Mouse (Mus musculus) limb, embryonic 13.5 days (tissue): ENCODE measurements at regions not wholly inside any gene's neighbourhood (a gene's known extent, or its start where the extent isn't known, plus 50 kb on each side); places are given as distances from the start of the nearest gene placed in this dataset.

Experiments
- ATAC-seq: fragments of 200-750 bp; cut with Nextera tagmentation; 2 replicates; pipeline ENCODE4 v1.8.0; 2017; ENCODE audit warnings: low read depth, moderate number of reproducible peaks, moderate TSS enrichment; ENCODE audit not compliant: low FRiP score
- H3K27ac ChIP-seq: fragments of 300-500 bp; sonication (generic); 2 replicates; pipeline ENCODE4 v1.5.1; 2015; ENCODE audit warnings: inconsistent platforms, mild to moderate bottlenecking, moderate library complexity
- H3K27me3 ChIP-seq: fragments of 300-500 bp; sonication (generic); 2 replicates; pipeline ENCODE4 v1.6.1; 2015; ENCODE audit warnings: mild to moderate bottlenecking, inconsistent platforms
- H3K36me3 ChIP-seq: fragments of 300-500 bp; sonication (generic); 2 replicates; pipeline ENCODE4 v1.6.1; 2015; ENCODE audit warnings: inconsistent platforms, mild to moderate bottlenecking, moderate library complexity
- H3K4me1 ChIP-seq: fragments of 300-500 bp; sonication (generic); 2 replicates; pipeline ENCODE4 v1.6.1; 2015; ENCODE audit warnings: inconsistent platforms
- H3K4me2 ChIP-seq: fragments of 300-500 bp; sonication (generic); replicated peaks from 2 replicates; pipeline ENCODE4 v1.6.1; 2015; ENCODE audit warnings: inconsistent platforms, mild to moderate bottlenecking, moderate library complexity
- H3K4me3 ChIP-seq: fragments of 300-500 bp; sonication (generic); 2 replicates; pipeline ENCODE4 v1.5.1; 2015; ENCODE audit warnings: moderate library complexity, mild to moderate bottlenecking, inconsistent platforms
- H3K9ac ChIP-seq: fragments of 300-500 bp; sonication (generic); 2 replicates; pipeline ENCODE4 v1.6.1; 2015; ENCODE audit warnings: mild to moderate bottlenecking, inconsistent platforms
- H3K9me3 ChIP-seq: fragments of 300-500 bp; sonication (generic); 2 replicates; pipeline ENCODE4 v1.6.1; 2016; ENCODE audit warnings: inconsistent platforms
- WGBS: fragments of 180-500 bp; shearing (Covaris S2); methylation state at CpG from one replicate; pipeline ENCODE4 v1.1.7; 2015; 5-methylcytosine and 5-hydroxymethylcytosine counted together

- Histone ChIP-seq H3K27me3 (no peaks in the 10 kb centered on the region), H3K27ac (no peak overlapping the region), H3K36me3 (no peaks in the 10 kb centered on the region), H3K4me2 (no peak overlapping the region), H3K4me3 (no peak overlapping the region), H3K9me3 (no peaks in the 10 kb centered on the region), H3K9ac (no peak overlapping the region), H3K4me1 (no peaks in the 10 kb centered on the region)
- 67% methylated on average over 2 of the region's 2 CpGs for WGBS
- no peak for ATAC-seq
These were observed 113.1 kb upstream of the Tnfsf11 start for GRCm38 (mm10) chr14:78420966-78421365.

GRCm38 (mm10) chr14:78420176-78420575, 112.3 kb upstream of the Tnfsf11 start:
- H3K27me3 ChIP-seq: no peaks in the 10 kb centered on the region
- H3K9ac ChIP-seq: no peak overlapping the region
- no peaks in the 10 kb centered on the region for H3K36me3 ChIP-seq
- H3K4me2 ChIP-seq: no peak overlapping the region
- H3K4me3 ChIP-seq: no peak overlapping the region
- ATAC-seq: no peak
- no peaks in the 10 kb centered on the region for H3K9me3 ChIP-seq
- no peak overlapping the region for H3K27ac ChIP-seq
- WGBS: 78% methylated on average over 3 of the region's 3 CpGs
- H3K4me1 ChIP-seq: no peaks in the 10 kb centered on the region

DNA sequence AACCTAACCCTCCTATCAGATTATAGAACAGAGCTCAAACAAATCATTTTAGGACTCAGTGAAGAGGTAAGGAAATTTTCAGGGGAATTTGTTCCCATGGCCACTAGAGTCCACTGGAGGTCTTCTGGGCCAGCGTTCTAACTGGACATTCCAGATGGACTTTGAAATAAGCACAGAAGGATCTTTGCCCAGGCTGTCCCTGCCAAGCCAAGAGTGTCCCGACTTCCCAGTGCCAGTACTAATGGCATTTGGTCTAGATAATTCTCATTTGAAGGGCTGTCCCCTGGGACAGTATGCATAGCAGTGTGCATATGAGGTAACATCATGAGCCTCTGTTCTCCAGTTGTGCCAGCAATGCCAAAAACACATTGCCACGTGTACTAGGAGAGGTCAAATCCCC, 97.7 kb upstream of the Tnfsf11 start:
- Histone ChIP-seq H3K4me2 (no peak overlapping the region), H3K4me1 (no peaks in the 10 kb centered on the region), H3K27me3 (no peaks in the 10 kb centered on the region), H3K27ac (no peak overlapping the region), H3K4me3 (no peak overlapping the region), H3K36me3 (no peaks in the 10 kb centered on the region), H3K9ac (no peak overlapping the region), H3K9me3 (no peaks in the 10 kb centered on the region)
- 80% methylated on average over 3 of the region's 3 CpGs for WGBS
- no peak for ATAC-seq

- ATAC-seq: no peak
- no peaks in the 10 kb centered on the region for H3K27me3 ChIP-seq
- WGBS: 65% methylated on average over 2 of the region's 2 CpGs
- no peaks in the 10 kb centered on the region for H3K36me3 ChIP-seq
- H3K27ac ChIP-seq: no peak overlapping the region
- H3K4me3 ChIP-seq: no peak overlapping the region
- H3K9me3 ChIP-seq: no peaks in the 10 kb centered on the region
- H3K4me2 ChIP-seq: no peak overlapping the region
- no peaks in the 10 kb centered on the region for H3K4me1 ChIP-seq
- no peak overlapping the region for H3K9ac ChIP-seq
These were observed 90.1 kb upstream of the Tnfsf11 start for GRCm38 (mm10) chr14:78397914-78398313.

DNA sequence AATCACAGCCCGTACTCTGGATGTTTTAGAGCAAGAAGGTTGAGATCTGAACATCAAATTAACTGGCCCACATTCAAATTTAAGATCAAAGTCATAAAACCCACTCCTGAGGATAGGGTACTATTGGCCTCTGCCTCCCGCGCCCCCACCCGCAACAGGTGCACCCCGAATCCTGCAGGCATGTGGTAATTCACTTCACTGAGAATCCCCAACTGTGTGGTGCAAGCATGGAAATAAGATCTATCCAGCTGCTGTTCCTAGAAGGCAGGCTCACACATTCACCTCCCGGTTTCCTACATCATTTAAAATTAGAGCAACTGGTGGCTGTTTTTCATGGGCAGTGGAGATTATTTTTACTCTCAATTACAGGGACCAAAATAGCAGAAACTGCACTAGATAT, 87.8 kb upstream of the Tnfsf11 start:
- Histone ChIP-seq H3K4me2 (no peak overlapping the region), H3K27me3 (no peaks in the 10 kb centered on the region), H3K9me3 (no peaks in the 10 kb centered on the region), H3K27ac (no peak overlapping the region), H3K36me3 (no peaks in the 10 kb centered on the region), H3K4me3 (no peak overlapping the region), H3K9ac (no peak overlapping the region), H3K4me1 (no peaks in the 10 kb centered on the region)
- ATAC-seq: peak; percentile 67; the same call in 1 of the 2 replicates
- 86% methylated on average over 6 of the region's 6 CpGs for WGBS

DNA sequence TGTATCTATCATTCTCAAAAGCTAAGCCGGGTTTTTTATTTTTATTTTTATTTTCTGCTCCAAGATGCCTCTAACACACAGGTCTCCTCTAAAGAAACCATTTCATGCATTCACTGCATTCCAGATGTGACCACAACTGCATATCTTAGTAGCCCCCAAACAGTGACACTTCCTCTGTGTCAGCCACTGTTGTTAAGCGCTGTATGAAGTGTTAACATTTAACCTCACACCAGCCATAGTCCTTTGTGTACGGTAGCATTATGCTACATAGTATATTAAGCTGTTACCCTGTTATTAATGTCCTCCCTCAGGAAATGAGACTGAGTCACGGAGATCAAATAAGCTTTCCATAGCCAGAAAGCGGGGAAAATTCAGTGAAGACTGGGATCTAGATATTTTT, 79.2 kb upstream of the Tnfsf11 start:
- Histone ChIP-seq H3K4me3 (no peak overlapping the region), H3K9me3 (no peaks in the 10 kb centered on the region), H3K9ac (no peak overlapping the region), H3K4me1 (0 out of 2 replicates have a peak, but pooled peaks cover 7% of the 10 kb centered on the region), H3K27ac (no peak overlapping the region), H3K36me3 (no peaks in the 10 kb centered on the region), H3K27me3 (no peaks in the 10 kb centered on the region), H3K4me2 (no peak overlapping the region)
- ATAC-seq: no peak
- 68% methylated on average over 5 of the region's 5 CpGs for WGBS

DNA sequence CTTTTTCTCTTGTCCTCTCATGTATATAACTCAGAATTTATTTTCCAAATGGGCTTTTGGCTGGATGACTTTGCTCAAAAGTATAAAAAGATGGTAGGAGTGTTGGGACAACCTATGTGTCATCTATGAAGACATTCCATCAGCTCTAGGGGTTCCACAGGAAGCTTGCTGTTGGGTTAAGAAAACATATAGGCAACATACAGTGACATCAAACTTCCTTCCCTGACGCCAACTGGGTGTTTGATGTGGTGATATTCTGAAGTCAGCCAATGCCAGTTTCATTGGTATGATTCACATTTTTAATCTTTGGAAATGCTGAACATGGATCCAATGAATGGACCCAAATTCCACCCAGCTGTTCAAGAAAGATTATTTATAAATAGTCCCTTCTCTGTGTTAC, 76.5 kb upstream of the Tnfsf11 start:
- Histone ChIP-seq H3K27me3 (no peaks in the 10 kb centered on the region), H3K4me3 (no peak overlapping the region), H3K4me2 (no peak overlapping the region), H3K9me3 (no peaks in the 10 kb centered on the region), H3K27ac (no peak overlapping the region), H3K4me1 (0 out of 2 replicates have a peak, but pooled peaks cover 7% of the 10 kb centered on the region), H3K36me3 (no peaks in the 10 kb centered on the region), H3K9ac (no peak overlapping the region)
- ATAC-seq: no peak
- 83% methylated on average over 1 of the region's 1 CpGs for WGBS

- Histone ChIP-seq H3K9me3 (no peaks in the 10 kb centered on the region), H3K4me2 (no peak overlapping the region), H3K4me3 (no peak overlapping the region), H3K4me1 (0 out of 2 replicates have a peak, but pooled peaks cover 7% of the 10 kb centered on the region), H3K9ac (no peak overlapping the region), H3K27ac (no peak overlapping the region), H3K36me3 (no peaks in the 10 kb centered on the region), H3K27me3 (no peaks in the 10 kb centered on the region)
- 72% methylated on average over 8 of the region's 8 CpGs for WGBS
- no peak for ATAC-seq
These were observed 75.4 kb upstream of the Tnfsf11 start for GRCm38 (mm10) chr14:78383256-78383709.

DNA sequence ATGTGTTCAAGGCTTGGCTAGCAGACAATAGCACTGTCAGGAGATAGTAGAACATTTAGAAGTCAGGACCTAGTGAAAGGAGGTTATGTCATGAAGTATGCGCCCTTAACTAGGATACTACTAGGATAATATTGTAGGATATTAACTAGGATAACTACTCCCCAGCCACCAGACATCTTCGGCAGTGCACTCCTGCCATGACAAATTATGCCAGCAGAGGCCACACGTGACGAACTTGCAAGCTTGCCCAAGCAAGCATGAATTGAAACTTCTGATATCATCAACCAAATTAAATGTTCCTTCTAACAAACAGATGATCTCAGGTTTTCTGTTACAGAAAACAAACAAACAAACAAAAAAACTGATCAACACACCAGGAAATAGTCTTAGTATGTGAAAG, 72.2 kb upstream of the Tnfsf11 start:
- Histone ChIP-seq H3K27me3 (no peaks in the 10 kb centered on the region), H3K4me2 (no peak overlapping the region), H3K4me1 (0 out of 2 replicates have a peak, but pooled peaks cover 7% of the 10 kb centered on the region), H3K27ac (no peak overlapping the region), H3K9ac (no peak overlapping the region), H3K4me3 (no peak overlapping the region), H3K9me3 (no peaks in the 10 kb centered on the region), H3K36me3 (no peaks in the 10 kb centered on the region)
- WGBS: 81% methylated on average over 4 of the region's 4 CpGs
- ATAC-seq: no peak

DNA sequence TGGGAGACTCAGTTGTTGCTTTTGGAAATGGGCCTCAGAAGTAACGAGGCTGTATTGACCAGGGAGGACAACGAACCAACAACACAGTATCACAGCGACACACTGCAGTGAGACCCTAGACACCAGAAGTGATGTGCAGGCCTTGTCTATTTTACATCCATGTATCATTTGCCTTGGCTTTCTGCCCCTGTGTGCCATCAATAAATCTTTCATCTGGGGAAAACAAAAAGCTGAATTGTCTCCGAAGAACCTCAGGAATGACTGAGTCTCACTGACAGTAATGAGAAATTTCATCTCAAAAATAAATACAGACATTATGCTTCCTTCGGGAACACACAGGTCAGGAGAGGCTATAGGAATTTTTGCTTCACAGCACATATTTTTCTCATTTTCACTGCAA, 68.7 kb upstream of the Tnfsf11 start:
- Histone ChIP-seq H3K4me1 (no peaks in the 10 kb centered on the region), H3K27ac (no peak overlapping the region), H3K9ac (no peak overlapping the region), H3K27me3 (no peaks in the 10 kb centered on the region), H3K4me3 (no peak overlapping the region), H3K36me3 (no peaks in the 10 kb centered on the region), H3K4me2 (no peak overlapping the region), H3K9me3 (no peaks in the 10 kb centered on the region)
- WGBS: 83% methylated on average over 5 of the region's 5 CpGs
- no peak for ATAC-seq

DNA sequence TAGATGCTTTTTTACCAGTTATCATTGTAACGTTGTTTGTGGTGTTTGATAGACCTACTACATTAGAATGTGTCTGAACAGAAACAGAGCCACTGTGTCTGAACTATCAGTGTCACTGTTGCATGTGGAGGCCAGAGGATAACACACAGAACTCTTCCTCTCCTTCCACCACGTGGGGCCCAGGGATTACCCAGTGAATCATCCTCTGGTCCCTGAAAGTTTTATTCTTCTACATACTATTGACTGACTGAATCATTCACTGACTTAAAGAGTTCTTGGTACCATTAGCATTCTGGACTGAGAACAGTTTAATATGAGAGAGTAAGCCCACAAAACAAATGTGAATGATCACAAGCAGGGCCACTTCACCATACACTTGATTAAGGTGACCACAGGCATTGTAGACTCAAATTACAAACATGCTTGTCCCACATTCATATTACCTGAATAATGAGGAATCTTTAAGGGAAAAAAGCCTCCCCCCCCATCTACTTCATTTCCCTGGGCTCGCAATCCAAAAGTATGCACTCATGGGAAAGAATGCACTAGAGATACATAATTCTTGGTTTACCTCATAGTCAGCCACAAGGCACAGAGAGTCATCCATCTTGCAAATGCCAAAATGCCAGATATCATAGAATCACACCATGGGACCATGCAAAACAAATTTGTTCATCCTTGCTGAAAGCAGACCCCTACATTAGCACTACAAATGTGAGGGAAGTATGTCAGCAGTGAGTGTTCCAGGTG, 68.1 kb upstream of the Tnfsf11 start:
- Histone ChIP-seq H3K9ac (no peak overlapping the region), H3K4me3 (no peak overlapping the region), H3K4me2 (no peak overlapping the region), H3K27ac (no peak overlapping the region), H3K27me3 (no peaks in the 10 kb centered on the region), H3K36me3 (no peaks in the 10 kb centered on the region), H3K4me1 (no peaks in the 10 kb centered on the region), H3K9me3 (no peaks in the 10 kb centered on the region)
- WGBS: 72% methylated on average over 3 of the region's 3 CpGs
- ATAC-seq: no peak

DNA sequence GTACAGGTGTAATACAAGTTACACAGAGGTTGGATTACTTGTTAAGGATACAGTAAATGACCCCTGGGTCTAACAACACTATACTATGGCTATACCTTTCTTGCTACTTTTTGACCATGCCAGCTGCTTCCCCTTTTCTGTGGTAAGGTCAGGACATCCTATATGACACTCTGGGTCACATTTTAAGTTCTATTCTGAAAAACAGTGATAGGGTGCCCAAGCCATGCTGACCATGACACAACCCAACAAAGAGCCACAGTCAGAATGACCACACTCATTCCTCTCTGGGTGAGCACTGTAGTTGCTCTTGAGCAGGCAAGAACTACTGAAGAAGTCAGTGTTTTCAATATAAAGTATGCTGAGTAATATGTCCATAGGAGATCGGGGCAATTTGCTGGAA, 64.3 kb upstream of the Tnfsf11 start:
- no peaks in the 10 kb centered on the region for H3K9me3 ChIP-seq
- no peaks in the 10 kb centered on the region for H3K27me3 ChIP-seq
- no peak overlapping the region for H3K4me2 ChIP-seq
- H3K27ac ChIP-seq: no peak overlapping the region
- 79% methylated on average over 1 of the region's 1 CpGs for WGBS
- no peaks in the 10 kb centered on the region for H3K36me3 ChIP-seq
- ATAC-seq: no peak
- no peak overlapping the region for H3K9ac ChIP-seq
- no peak overlapping the region for H3K4me3 ChIP-seq
- no peaks in the 10 kb centered on the region for H3K4me1 ChIP-seq

GRCm38 (mm10) chr14:78368881-78369280, 61.0 kb upstream of the Tnfsf11 start:
- Histone ChIP-seq H3K4me2 (no peak overlapping the region), H3K36me3 (no peaks in the 10 kb centered on the region), H3K4me1 (no peaks in the 10 kb centered on the region), H3K9me3 (no peaks in the 10 kb centered on the region), H3K27ac (no peak overlapping the region), H3K4me3 (no peak overlapping the region), H3K9ac (no peak overlapping the region), H3K27me3 (no peaks in the 10 kb centered on the region)
- no peak for ATAC-seq
- 88% methylated on average over 4 of the region's 4 CpGs for WGBS
